Comparison of ENCODE assay signal across 18 mouse cellular contexts in genomic region chr19:46446436-46447020, GRCm38 (mm10). TPM values are rescaled to one million over a fixed set of nuclear protein-coding genes. Genes with fewer than 3 reads are reported as not detected.
DNase-seq lines count a peak whose midpoint lies in the region; ATAC-seq lines count a peak whose summit lies in the region.
"Had no signal": no experiment of that assay in that cellular context is flagged by ENCODE, and none has a peak within 500 bp of the region (broad histone marks: within the 10 kb centered on the region; RNA-seq: fewer than 3 reads in every experiment).

No protein-coding gene starts in this region.

- no peaks in the 10 kb centered on the region for H3K9me3 ChIP-seq in forebrain, embryonic 13.5 days (replicated peaks)
- H3K9me3 ChIP-seq in forebrain, embryonic 10.5 days, result no peaks in the 10 kb centered on the region
- no peaks in the 10 kb centered on the region for H3K9me3 ChIP-seq in midbrain, embryonic 13.5 days
- H3K9me3 ChIP-seq in midbrain, embryonic 11.5 days (ENCODE audit: control insufficient read depth, low read length), result no peaks in the 10 kb centered on the region
- H3K9me3 ChIP-seq in forebrain, embryonic 16.5 days (ENCODE audit: control insufficient read depth, low read length), result no peaks in the 10 kb centered on the region
- no peaks in the 10 kb centered on the region for H3K9me3 ChIP-seq in neural tube, embryonic 15.5 days (replicated peaks)
- H3K9me3 ChIP-seq: heart, embryonic 15.5 days had no signal

- 49% methylated on average over 5 of the region's 5 CpGs for WGBS in forebrain, embryonic 13.5 days
- 82% methylated on average over 5 of the region's 5 CpGs for WGBS in forebrain, embryonic 10.5 days
- 69% methylated on average over 5 of the region's 5 CpGs for WGBS in midbrain, embryonic 13.5 days
- 86% methylated on average over 5 of the region's 5 CpGs for WGBS in midbrain, embryonic 11.5 days
- 23% methylated on average over 5 of the region's 5 CpGs for WGBS in forebrain, embryonic 16.5 days
- WGBS in neural tube, embryonic 15.5 days, result 67% methylated on average over 5 of the region's 5 CpGs

- H3K4me1 ChIP-seq in forebrain, embryonic 13.5 days, result peaks cover 47% of the 10 kb centered on the region
- H3K4me1 ChIP-seq in forebrain, embryonic 10.5 days, result peaks cover 71% of the 10 kb centered on the region
- peaks cover 39% of the 10 kb centered on the region for H3K4me1 ChIP-seq in midbrain, embryonic 13.5 days (replicated peaks)
- H3K4me1 ChIP-seq in midbrain, embryonic 11.5 days (ENCODE audit: control insufficient read depth, insufficient read depth, low read length), result peaks cover 32% of the 10 kb centered on the region
- H3K4me1 ChIP-seq in forebrain, embryonic 16.5 days (replicated peaks; ENCODE audit: control insufficient read depth, insufficient read depth, low read length), result peaks cover 32% of the 10 kb centered on the region
- peaks cover 32% of the 10 kb centered on the region for H3K4me1 ChIP-seq in neural tube, embryonic 15.5 days

- no peak overlapping the region for H3K4me2 ChIP-seq in forebrain, embryonic 13.5 days
- no peak overlapping the region for H3K4me2 ChIP-seq in midbrain, embryonic 13.5 days (replicated peaks)
- H3K4me2 ChIP-seq in midbrain, embryonic 11.5 days, result no peak overlapping the region
- no peak overlapping the region for H3K4me2 ChIP-seq in forebrain, embryonic 16.5 days (ENCODE audit: low read length)
- H3K4me2 ChIP-seq in neural tube, embryonic 15.5 days, result no peak overlapping the region
- H3K4me2 ChIP-seq: heart, embryonic 15.5 days; liver, embryonic 11.5 days; lung, embryonic 14.5 days had no signal

- no peak overlapping the region for H3K9ac ChIP-seq in forebrain, embryonic 13.5 days
- H3K9ac ChIP-seq in midbrain, embryonic 13.5 days (replicated peaks), result no peak overlapping the region
- H3K9ac ChIP-seq in midbrain, embryonic 11.5 days (ENCODE audit: low read length), result no peak overlapping the region
- no peak overlapping the region for H3K9ac ChIP-seq in forebrain, embryonic 16.5 days (replicated peaks; ENCODE audit: low read depth, low read length)
- no peak overlapping the region for H3K9ac ChIP-seq in neural tube, embryonic 15.5 days (replicated peaks)
- H3K9ac ChIP-seq: heart, embryonic 15.5 days; lung, embryonic 14.5 days had no signal

- ATAC-seq in forebrain, embryonic 13.5 days, result peak; percentile 38
- no peak for ATAC-seq in midbrain, embryonic 13.5 days
- ATAC-seq in midbrain, embryonic 11.5 days (ENCODE audit: low FRiP score), result no peak
- peak; percentile 29 for ATAC-seq in forebrain, embryonic 16.5 days
- ATAC-seq in neural tube, embryonic 15.5 days (ENCODE audit: low FRiP score), result no peak

- DNase-seq in forebrain, embryonic 10.5 days (ENCODE audit: extremely low spot score, low spot score), result no peak
- DNase-seq in midbrain, embryonic 11.5 days (ENCODE audit: low spot score, missing footprints), result no peak
- no peak for DNase-seq in frontal cortex, postnatal 36 days (ENCODE audit: low spot score in 2 of 2)
- DNase-seq: adrenal gland, adult 2 months; cerebellum, adult 11 months; cerebellum, postnatal 36 days; gastrocnemius, adult 2 months; kidney, adult 18-20 months; kidney, postnatal 14 days; thymus, postnatal 36 days had no signal

- H3K36me3 ChIP-seq in forebrain, embryonic 13.5 days (ENCODE audit: poor library complexity, severe bottlenecking), result 0 out of 2 replicates have a peak, but pooled peaks cover 4% of the 10 kb centered on the region
- H3K36me3 ChIP-seq in forebrain, embryonic 10.5 days (replicated peaks), result peaks cover 20% of the 10 kb centered on the region
- peaks cover 9% of the 10 kb centered on the region; the same call in 1 of the 2 replicates for H3K36me3 ChIP-seq in midbrain, embryonic 13.5 days
- H3K36me3 ChIP-seq in midbrain, embryonic 11.5 days (ENCODE audit: control insufficient read depth, insufficient read depth, low read length), result no peaks in the 10 kb centered on the region
- H3K36me3 ChIP-seq in forebrain, embryonic 16.5 days (ENCODE audit: control insufficient read depth, insufficient read depth), result no peaks in the 10 kb centered on the region
- H3K36me3 ChIP-seq in neural tube, embryonic 15.5 days, result 0 out of 2 replicates have a peak, but pooled peaks cover 3% of the 10 kb centered on the region
- H3K36me3 ChIP-seq: heart, embryonic 15.5 days had no signal

- H3K4me3 ChIP-seq in forebrain, embryonic 13.5 days, result no peak overlapping the region
- H3K4me3 ChIP-seq in forebrain, embryonic 10.5 days, result no peak overlapping the region
- no peak overlapping the region for H3K4me3 ChIP-seq in midbrain, embryonic 13.5 days (replicated peaks)
- no peak overlapping the region for H3K4me3 ChIP-seq in midbrain, embryonic 11.5 days (ENCODE audit: low read depth, low read length)
- no peak overlapping the region for H3K4me3 ChIP-seq in forebrain, embryonic 16.5 days (replicated peaks; ENCODE audit: low read length)
- H3K4me3 ChIP-seq in neural tube, embryonic 15.5 days (replicated peaks), result no peak overlapping the region
- H3K4me3 ChIP-seq: gastrocnemius, adult 2 months; heart, embryonic 15.5 days had no signal

- no peaks in the 10 kb centered on the region for H3K27me3 ChIP-seq in forebrain, embryonic 13.5 days
- no peaks in the 10 kb centered on the region for H3K27me3 ChIP-seq in forebrain, embryonic 10.5 days (ENCODE audit: poor library complexity, severe bottlenecking)
- no peaks in the 10 kb centered on the region for H3K27me3 ChIP-seq in midbrain, embryonic 13.5 days
- no peaks in the 10 kb centered on the region for H3K27me3 ChIP-seq in midbrain, embryonic 11.5 days (ENCODE audit: control insufficient read depth, insufficient read depth, low read length)
- no peaks in the 10 kb centered on the region for H3K27me3 ChIP-seq in forebrain, embryonic 16.5 days (replicated peaks; ENCODE audit: control insufficient read depth, insufficient read depth, low read length)
- H3K27me3 ChIP-seq in neural tube, embryonic 15.5 days (replicated peaks), result no peaks in the 10 kb centered on the region
- H3K27me3 ChIP-seq: heart, embryonic 15.5 days had no signal

- H3K27ac ChIP-seq in forebrain, embryonic 13.5 days, result peak overlapping the region; percentile 79
- no peak overlapping the region for H3K27ac ChIP-seq in forebrain, embryonic 10.5 days
- H3K27ac ChIP-seq in midbrain, embryonic 13.5 days, result peak overlapping the region; percentile 59; the same call in 1 of the 2 replicates
- H3K27ac ChIP-seq in midbrain, embryonic 11.5 days (ENCODE audit: low read depth, low read length), result no peak overlapping the region
- peak overlapping the region; percentile 56 for H3K27ac ChIP-seq in forebrain, embryonic 16.5 days (ENCODE audit: low read length)
- peak overlapping the region; percentile 67; the same call in 1 of the 2 replicates for H3K27ac ChIP-seq in neural tube, embryonic 15.5 days (replicated peaks)
- H3K27ac ChIP-seq: heart, embryonic 15.5 days; macrophage had no signal

RNA-seq across cellular contexts. Expression of gene Sufu, which starts 49.8 kb away (rescaled TPM):
- 28.0 and 30.3 TPM in 2 replicates for polyA plus RNA-seq in forebrain, embryonic 13.5 days (2015; fragmentation: Nextera tagmentation; extraction: Ambion mirVana)
- polyA plus RNA-seq in forebrain, embryonic 10.5 days (2016; fragmentation: Nextera tagmentation; extraction: Ambion mirVana), result 47.5 and 50.8 TPM in 2 replicates
- 27.7 and 28.6 TPM in 2 replicates for polyA plus RNA-seq in midbrain, embryonic 13.5 days (2015; fragmentation: Nextera tagmentation; extraction: Ambion mirVana)
- polyA plus RNA-seq in midbrain, embryonic 11.5 days (2014; fragmentation: Nextera tagmentation; extraction: Ambion mirVana), result 33.7 and 38.7 TPM in 2 replicates
- polyA plus RNA-seq in forebrain, embryonic 16.5 days (2015; fragmentation: Nextera tagmentation; extraction: Ambion mirVana), result 26.4 and 32.3 TPM in 2 replicates
- polyA plus RNA-seq in neural tube, embryonic 15.5 days (2015; fragmentation: Nextera tagmentation; extraction: Ambion mirVana), result 18.3 and 21.4 TPM in 2 replicates

RNA-seq across cellular contexts. Expression of gene Actr1a, which starts 51.0 kb away (rescaled TPM):
- polyA plus RNA-seq in forebrain, embryonic 13.5 days (2015; fragmentation: Nextera tagmentation; extraction: Ambion mirVana), result 285 and 307 TPM in 2 replicates
- polyA plus RNA-seq in forebrain, embryonic 10.5 days (2016; fragmentation: Nextera tagmentation; extraction: Ambion mirVana), result 172 and 185 TPM in 2 replicates
- polyA plus RNA-seq in midbrain, embryonic 13.5 days (2015; fragmentation: Nextera tagmentation; extraction: Ambion mirVana), result 331 and 333 TPM in 2 replicates
- 228 and 233 TPM in 2 replicates for polyA plus RNA-seq in midbrain, embryonic 11.5 days (2014; fragmentation: Nextera tagmentation; extraction: Ambion mirVana)
- polyA plus RNA-seq in forebrain, embryonic 16.5 days (2015; fragmentation: Nextera tagmentation; extraction: Ambion mirVana), result 400 and 401 TPM in 2 replicates
- polyA plus RNA-seq in neural tube, embryonic 15.5 days (2015; fragmentation: Nextera tagmentation; extraction: Ambion mirVana), result 281 and 314 TPM in 2 replicates

RNA-seq across cellular contexts. Expression of gene Trim8, which starts 55.0 kb away (rescaled TPM):
- 22.5 and 22.6 TPM in 2 replicates for polyA plus RNA-seq in forebrain, embryonic 13.5 days (2015; fragmentation: Nextera tagmentation; extraction: Ambion mirVana)
- polyA plus RNA-seq in forebrain, embryonic 10.5 days (2016; fragmentation: Nextera tagmentation; extraction: Ambion mirVana), result 16.6 and 19.3 TPM in 2 replicates
- polyA plus RNA-seq in midbrain, embryonic 13.5 days (2015; fragmentation: Nextera tagmentation; extraction: Ambion mirVana), result 27.7 and 33.0 TPM in 2 replicates
- polyA plus RNA-seq in midbrain, embryonic 11.5 days (2014; fragmentation: Nextera tagmentation; extraction: Ambion mirVana), result 28.6 and 31.7 TPM in 2 replicates
- polyA plus RNA-seq in forebrain, embryonic 16.5 days (2015; fragmentation: Nextera tagmentation; extraction: Ambion mirVana), result 24.5 and 27.7 TPM in 2 replicates
- polyA plus RNA-seq in neural tube, embryonic 15.5 days (2015; fragmentation: Nextera tagmentation; extraction: Ambion mirVana), result 23.5 and 25.5 TPM in 2 replicates

Comparison
In these comparisons a context has a peak if more than half of its experiments do, and no peak if none do; other contexts are left out.
1. H3K27ac ChIP-seq: peak in forebrain, embryonic 13.5 days (single experiment), midbrain, embryonic 13.5 days (single experiment), forebrain, embryonic 16.5 days (single experiment) and neural tube, embryonic 15.5 days (single experiment); none in forebrain, embryonic 10.5 days (single experiment) and midbrain, embryonic 11.5 days (single experiment).
2. ATAC-seq: peak in forebrain, embryonic 13.5 days (single experiment) and forebrain, embryonic 16.5 days (single experiment); none in midbrain, embryonic 13.5 days (single experiment), midbrain, embryonic 11.5 days (single experiment) and neural tube, embryonic 15.5 days (single experiment).